Mouse (Mus musculus): ENCODE data around the gene Cstb. TPM values are rescaled to one million over a fixed set of nuclear protein-coding genes. Genes with fewer than 3 reads are reported as not detected.

Gene Cstb
- polyA plus RNA-seq (2014; fragmentation: Illumina TruSeq; extraction: RNeasy Lipid Tissue Mini Kit (QIAGEN cat#74804); ENCODE audit: insufficient read depth, low read depth, low replicate concordance), result 190 TPM

GRCm38 (mm10) chr10:78425181-78426041 lies at the start of gene Cstb:
TSS of gene Cstb (plus strand) at chr10:78425669.

GRCm38 (mm10) chr10:78412319-78413151 lies 12.9 kb upstream of the Cstb start, which contains the start of gene Rrp1:
TSS of gene Rrp1 (minus strand) at chr10:78413043.

GRCm38 (mm10) chr10:78464792-78465207 lies 39.3 kb downstream of the Cstb start, which contains the start of gene Pdxk:
TSS of gene Pdxk (minus strand) at chr10:78464975.

Other genes starting within 250 kb of the Cstb start
- 6.2 TPM for gene Pwp2, start 240.5 kb upstream of the Cstb start, polyA plus RNA-seq (2014; fragmentation: Illumina TruSeq; extraction: RNeasy Lipid Tissue Mini Kit (QIAGEN cat#74804); ENCODE audit: insufficient read depth, low read depth, low replicate concordance)
- 13.2 TPM for gene Trappc10, start 181.0 kb upstream of the Cstb start, polyA plus RNA-seq (2014; fragmentation: Illumina TruSeq; extraction: RNeasy Lipid Tissue Mini Kit (QIAGEN cat#74804); ENCODE audit: insufficient read depth, low read depth, low replicate concordance)
- gene Agpat3, start 73.2 kb upstream of the Cstb start, polyA plus RNA-seq (2014; fragmentation: Illumina TruSeq; extraction: RNeasy Lipid Tissue Mini Kit (QIAGEN cat#74804); ENCODE audit: insufficient read depth, low read depth, low replicate concordance), result 59.9 TPM
- gene Rrp1, start 12.6 kb upstream of the Cstb start, polyA plus RNA-seq (2014; fragmentation: Illumina TruSeq; extraction: RNeasy Lipid Tissue Mini Kit (QIAGEN cat#74804); ENCODE audit: insufficient read depth, low read depth, low replicate concordance), result 89.4 TPM
- gene Pdxk, start 39.3 kb downstream of the Cstb start, polyA plus RNA-seq (2014; fragmentation: Illumina TruSeq; extraction: RNeasy Lipid Tissue Mini Kit (QIAGEN cat#74804); ENCODE audit: insufficient read depth, low read depth, low replicate concordance), result 7.3 TPM
- not detected for gene Olfr1358, start 91.8 kb downstream of the Cstb start, polyA plus RNA-seq (2014; fragmentation: Illumina TruSeq; extraction: RNeasy Lipid Tissue Mini Kit (QIAGEN cat#74804); ENCODE audit: insufficient read depth, low read depth, low replicate concordance)
- 19.7 TPM for gene Ilvbl, start 148.7 kb downstream of the Cstb start, polyA plus RNA-seq (2014; fragmentation: Illumina TruSeq; extraction: RNeasy Lipid Tissue Mini Kit (QIAGEN cat#74804); ENCODE audit: insufficient read depth, low read depth, low replicate concordance)
- gene Syde1, start 166.3 kb downstream of the Cstb start, polyA plus RNA-seq (2014; fragmentation: Illumina TruSeq; extraction: RNeasy Lipid Tissue Mini Kit (QIAGEN cat#74804); ENCODE audit: insufficient read depth, low read depth, low replicate concordance), result 24.7 TPM
- not detected for gene Olfr1357, start 192.4 kb downstream of the Cstb start, polyA plus RNA-seq (2014; fragmentation: Illumina TruSeq; extraction: RNeasy Lipid Tissue Mini Kit (QIAGEN cat#74804); ENCODE audit: insufficient read depth, low read depth, low replicate concordance)